Mouse (Mus musculus): Measurements from ENCODE around the gene Galnt10.

DNA sequence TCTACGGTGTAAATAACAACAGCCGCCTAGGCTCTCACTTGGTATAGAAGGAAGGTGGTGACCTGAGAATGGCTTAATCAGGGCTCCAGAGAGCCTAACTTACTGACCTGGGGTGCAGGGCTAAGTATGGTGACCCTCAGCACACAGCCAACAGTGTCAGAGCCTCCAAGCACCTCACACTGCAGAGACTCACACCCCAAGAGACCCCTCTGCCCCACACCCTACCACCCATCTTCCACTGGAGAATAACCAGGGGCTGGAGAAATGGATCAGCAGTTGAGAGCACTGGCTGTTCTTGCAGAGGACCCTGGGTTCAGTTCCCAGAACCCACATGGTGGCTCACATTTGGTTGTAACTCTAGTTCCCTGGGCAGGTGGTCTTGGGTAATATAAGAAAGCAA, 12.2 kb upstream of the Galnt10 start:
- TF ChIP-seq CTCF (IDR thresholded peaks at IDR 0.05; ENCODE audit: low read depth, low read length) (no peak), GATA1 (IDR thresholded peaks at IDR 0.05; ENCODE audit: borderline replicate concordance, low read length) (no peak), POLR2AphosphoS5 (IDR thresholded peaks at IDR 0.05; ENCODE audit: insufficient replicate concordance, low read depth, low read length) (no peak), TAL1 (conservative IDR thresholded peaks at IDR 0.05; ENCODE audit: low read depth, low read length) (no peak), GATA2 (IDR thresholded peaks at IDR 0.05; ENCODE audit: borderline replicate concordance, low read depth, low read length) (no peak)

All from G1E (cell line).